Mouse (Mus musculus) kidney, adult 2 months (tissue): ENCODE data around the gene Iqcf4.

ENCODE experiments used
- CTCF ChIP-seq: fragments of 200-500 bp; conservative IDR thresholded peaks from 2 replicates; pipeline ENCODE4 v1.5.1; 2011; ENCODE audit warnings: low read depth, mild to moderate bottlenecking, control low read depth, low read length, moderate library complexity, mixed read lengths; ENCODE audit not compliant: insufficient read depth, insufficient read length
- POLR2A ChIP-seq: fragments of 200-500 bp; IDR thresholded peaks from one replicate; pipeline ENCODE4 v1.6.1; 2011; ENCODE audit warnings: low read depth, low read length, control low read depth

- no peak for TF ChIP-seq CTCF
- no peak for TF ChIP-seq POLR2A
Observed at GRCm38 (mm10) chr9:106610727-106611126, 39.9 kb upstream of the Iqcf4 start.
